Mouse (Mus musculus) heart, postnatal 25 days (tissue): ENCODE data around the gene Ufl1. TPM values are rescaled to one million over a fixed set of nuclear protein-coding genes. Genes with fewer than 3 reads are reported as not detected.
A peak's percentile ranks its signal among the peaks of the same experiment; 100 is the strongest.
"Not testable (repeated sequence)": the region's sequence is repeated elsewhere in the genome, so short reads cannot be mapped to it uniquely, and the experiment has no call there.

ENCODE experiments used
- DNase-seq: peaks from one replicate; pipeline ENCODE4 v3.0.0; 2022; ENCODE audit warnings: low spot score
- intact Hi-C: fragments of 180-260 bp; cut with DNase I; formaldehyde crosslinking; loops from one replicate; pipeline ENCODE4 v1.15.1; 2025
- total RNA-seq, 2 experiments: library from RNA; stranded (reverse); gene quantifications; 2 replicates each; pipeline ENCODE4 v1.2.3; 2021

Gene Ufl1
- 10 to 100 TPM; 25.1 to 29.1 TPM for total RNA-seq

DNA sequence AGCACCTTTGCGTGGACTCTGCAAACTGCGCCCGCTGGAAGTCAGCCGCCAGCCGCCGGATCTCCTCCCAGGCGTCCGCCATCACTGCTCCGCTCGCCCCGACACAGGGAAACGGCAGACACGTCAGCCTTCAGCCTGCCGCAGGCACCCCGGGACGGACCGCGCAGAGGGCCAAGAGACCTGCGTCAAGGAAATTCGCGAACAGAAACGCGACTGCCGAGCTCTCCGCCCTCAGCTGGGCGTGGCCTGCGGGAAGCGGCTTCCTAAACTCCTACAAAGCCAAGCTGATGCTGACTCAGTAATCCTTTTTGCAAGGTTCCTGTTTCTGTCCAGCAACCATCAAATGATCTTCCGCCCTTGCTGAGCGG is at the start of gene Ufl1:
Gene Ufl1, minus strand, starts transcription at position 151 of the 368 bp plus-strand sequence.
- peak; percentile 92 for DNase-seq
- intact Hi-C loops, result loop anchor here (10.0 kb wide), 2 partner anchors 387 to 787 kb away; partner anchors contain the start of genes Mms22l and Ndufaf4

DNA sequence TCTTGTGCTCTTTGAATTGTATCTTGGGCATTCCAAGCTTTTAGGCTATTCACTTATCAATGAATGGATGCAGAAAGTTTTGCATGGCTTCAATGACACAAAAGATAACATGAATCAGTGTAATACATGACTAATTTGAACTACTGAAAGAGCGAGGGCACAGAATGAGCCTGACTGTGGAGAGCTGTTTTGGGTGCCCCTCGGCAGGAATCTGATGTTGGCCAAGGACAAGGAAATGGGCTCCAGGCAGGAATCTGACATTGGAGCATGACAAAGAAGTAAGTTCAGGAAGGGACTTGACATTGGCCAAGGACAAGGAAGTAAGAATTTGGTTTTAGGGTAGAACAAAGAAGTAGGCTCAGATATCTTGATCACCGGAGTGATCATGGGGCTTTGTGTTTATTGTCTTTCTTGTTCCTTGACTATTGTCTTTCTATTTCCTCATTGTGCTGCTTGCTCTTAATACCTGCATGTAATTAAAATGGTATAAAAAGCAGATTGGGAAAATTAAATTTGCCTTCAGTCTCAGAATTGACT is 44.1 kb upstream of the Ufl1 start:
- DNase-seq, result no peak
- intact Hi-C loops, result no loop called here

DNA sequence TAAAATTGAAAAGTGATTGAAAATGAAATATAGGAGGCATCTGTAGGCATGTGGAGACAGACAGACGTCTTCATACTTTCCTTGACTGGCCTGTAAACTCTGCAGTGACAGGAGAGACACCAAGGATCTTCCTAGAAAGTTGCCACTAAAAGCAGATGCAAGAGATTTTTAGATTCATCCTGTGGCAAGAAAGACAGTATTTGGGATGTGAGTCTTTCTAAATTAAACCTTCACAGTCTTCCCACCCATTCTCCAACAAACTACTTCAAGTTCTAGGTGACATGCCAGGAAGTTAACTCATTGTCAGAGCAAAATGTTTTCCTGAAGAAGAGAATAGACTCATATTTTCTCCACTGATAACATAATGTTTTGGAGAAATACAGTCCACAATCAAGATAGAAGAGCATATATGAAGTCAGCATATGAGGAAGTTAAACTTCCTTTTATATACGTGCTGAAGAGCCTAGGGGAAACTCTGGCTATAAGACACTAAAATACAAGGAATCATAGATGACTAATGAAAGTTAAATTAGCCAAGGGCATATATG is 41.1 kb upstream of the Ufl1 start:
- DNase-seq, result no peak
- intact Hi-C loops, result no loop called here

GRCm38 (mm10) chr4:25313767-25314166 is 32.1 kb upstream of the Ufl1 start:
- DNase-seq, result no peak
- intact Hi-C loops, result no loop called here

- not testable (repeated sequence) for DNase-seq
- intact Hi-C loops, result loop anchor here (10.0 kb wide), 2 partner anchors 390 to 790 kb away; partner anchors contain the start of genes Mms22l and Ndufaf4
Measured at GRCm38 (mm10) chr4:25285002-25285401, 3.4 kb upstream of the Ufl1 start.

- intact Hi-C loops, result loop anchor here (10.0 kb wide), 2 partner anchors 386 to 786 kb away; partner anchors contain the start of genes Mms22l and Ndufaf4
- DNase-seq, result no peak
Measured at GRCm38 (mm10) chr4:25280938-25281670, 517 bp downstream of the Ufl1 start.

- DNase-seq, result no peak
Measured at GRCm38 (mm10) chr4:25272861-25273627, 8.6 kb downstream of the Ufl1 start.

DNA sequence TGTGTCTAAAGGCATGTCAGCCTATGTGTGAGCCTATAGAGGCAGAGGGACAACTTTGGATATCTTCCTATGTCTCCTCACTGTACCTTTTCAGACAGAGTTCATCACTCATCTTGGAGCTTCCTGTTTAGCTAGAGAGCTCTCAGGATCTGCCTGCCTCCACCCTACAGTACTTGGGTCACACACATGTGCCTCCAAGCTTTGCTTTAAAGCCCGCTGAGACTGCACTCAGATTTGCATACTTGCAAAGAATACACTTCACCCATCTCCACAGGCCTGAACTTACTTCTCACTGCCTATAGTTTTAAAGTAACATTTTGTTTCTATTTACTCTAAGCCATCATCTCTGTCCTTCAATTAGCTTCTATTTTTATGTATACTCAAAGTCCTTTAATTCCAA is 9.7 kb downstream of the Ufl1 start:
- no peak for DNase-seq
- intact Hi-C loops, result no loop called here

More at GRCm38 (mm10) chr4:25272861-25273627, 8.6 kb downstream of the Ufl1 start:
- intact Hi-C loops, result no loop called here

DNA sequence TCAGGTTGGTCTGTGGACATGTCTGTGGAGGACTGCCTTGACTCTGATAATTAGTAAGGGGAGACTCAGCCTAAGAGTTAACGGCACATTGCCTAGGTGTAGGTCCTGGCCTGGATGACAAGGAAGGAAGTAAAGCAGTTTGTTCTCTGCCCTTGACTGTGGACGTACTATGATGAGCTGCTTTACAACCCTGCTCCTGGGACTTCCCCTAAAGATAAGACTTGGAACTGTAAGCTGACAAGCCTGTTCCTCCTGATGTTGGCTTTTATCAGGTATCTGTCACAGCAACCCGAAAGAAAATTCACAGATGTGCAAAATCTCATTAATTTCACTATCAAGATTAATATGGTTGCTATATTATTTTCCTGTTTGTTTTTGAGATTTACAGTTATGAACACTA is 14.5 kb downstream of the Ufl1 start:
- DNase-seq, result no peak
- intact Hi-C loops, result no loop called here

- DNase-seq, result no peak
- intact Hi-C loops, result no loop called here
Measured at GRCm38 (mm10) chr4:25257822-25258398, 23.7 kb downstream of the Ufl1 start.

DNA sequence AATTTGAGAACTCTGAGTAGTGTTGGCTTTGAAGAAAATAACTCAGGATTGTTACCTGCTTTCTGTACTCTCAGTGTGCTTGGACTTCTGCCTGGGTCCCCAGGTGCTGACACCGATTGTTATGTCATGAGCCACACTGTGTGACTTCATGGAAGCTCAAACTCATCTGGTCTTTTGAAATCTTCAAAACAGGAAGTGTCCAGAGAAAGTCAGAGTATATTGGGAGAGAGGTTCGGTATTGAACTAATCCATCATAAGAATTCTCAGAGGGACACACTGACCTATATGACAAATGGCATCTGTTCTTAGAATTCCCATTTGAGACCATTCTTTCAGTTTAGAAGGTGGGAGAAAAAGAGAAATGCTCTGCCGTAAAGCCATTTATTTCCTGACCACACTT is 38.8 kb downstream of the Ufl1 start, which contains the start of gene Fhl5:
Gene Fhl5, minus strand, starts transcription at position 101 of the 400 bp plus-strand sequence.
- no peak for DNase-seq
- intact Hi-C loops, result no loop called here

DNA sequence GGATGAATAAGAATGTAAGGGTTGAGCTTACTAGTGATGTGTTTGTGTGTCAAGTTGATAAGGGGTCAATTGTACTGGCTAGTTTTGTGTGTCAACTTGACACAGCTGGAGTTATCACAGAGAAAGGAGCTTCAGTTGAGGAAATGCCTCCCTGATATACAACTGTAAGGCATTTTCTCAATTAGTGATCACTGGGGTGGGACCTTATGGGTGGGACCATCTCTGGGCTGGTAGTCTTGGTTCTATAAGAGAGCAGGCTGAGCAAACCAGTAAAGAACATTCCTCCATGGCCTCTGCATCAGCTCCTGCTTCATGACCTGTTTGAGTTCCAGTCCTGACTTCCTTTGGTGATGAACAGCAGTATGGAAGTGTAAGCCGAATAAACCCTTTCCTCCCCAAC is 46.0 kb downstream of the Ufl1 start:
- intact Hi-C loops, DNase-seq: not testable (repeated sequence)

DNA sequence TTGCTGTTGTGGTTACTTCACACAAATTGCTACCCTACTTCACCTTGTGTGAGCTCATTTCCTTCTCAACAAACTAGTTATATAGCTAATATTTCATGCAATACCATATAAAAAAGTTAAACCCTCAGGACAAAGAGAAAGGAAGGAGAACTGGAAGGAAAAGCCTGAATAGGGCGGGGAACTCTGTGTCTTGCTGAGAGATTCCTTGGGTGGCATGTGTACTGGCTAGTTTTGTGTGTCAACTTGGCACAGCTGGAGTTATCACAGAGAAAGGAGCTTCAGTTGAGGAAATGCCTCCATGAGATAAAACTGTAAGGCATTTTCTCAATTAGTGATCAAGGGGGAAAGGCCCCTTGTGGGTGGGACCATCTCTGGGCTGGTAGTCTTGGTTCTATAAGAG is 47.9 kb downstream of the Ufl1 start:
- intact Hi-C loops, DNase-seq: not testable (repeated sequence)

DNA sequence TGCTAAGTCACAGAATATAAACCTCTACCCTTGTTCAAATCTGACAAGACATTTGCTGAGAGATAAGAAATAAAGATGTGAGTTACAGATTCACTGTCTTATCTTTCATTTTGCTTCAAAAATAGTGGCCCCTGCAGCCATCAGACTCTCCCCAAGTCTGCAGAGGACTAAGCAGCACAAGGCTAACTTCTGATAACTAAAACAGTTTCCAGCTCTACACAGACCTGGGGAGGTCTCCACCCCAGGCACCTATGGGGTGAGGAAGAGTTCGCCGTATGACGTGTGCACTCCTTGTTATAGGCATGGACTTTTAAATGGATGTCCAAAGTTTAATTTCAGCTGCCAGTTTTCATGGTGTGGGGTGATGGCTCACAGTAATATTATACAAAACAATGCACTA is 49.1 kb downstream of the Ufl1 start:
- intact Hi-C loops, result no loop called here
- no peak for DNase-seq

- intact Hi-C loops, result no loop called here
- DNase-seq, result no peak
Measured at GRCm38 (mm10) chr4:25227527-25227926, 54.1 kb downstream of the Ufl1 start.

DNA sequence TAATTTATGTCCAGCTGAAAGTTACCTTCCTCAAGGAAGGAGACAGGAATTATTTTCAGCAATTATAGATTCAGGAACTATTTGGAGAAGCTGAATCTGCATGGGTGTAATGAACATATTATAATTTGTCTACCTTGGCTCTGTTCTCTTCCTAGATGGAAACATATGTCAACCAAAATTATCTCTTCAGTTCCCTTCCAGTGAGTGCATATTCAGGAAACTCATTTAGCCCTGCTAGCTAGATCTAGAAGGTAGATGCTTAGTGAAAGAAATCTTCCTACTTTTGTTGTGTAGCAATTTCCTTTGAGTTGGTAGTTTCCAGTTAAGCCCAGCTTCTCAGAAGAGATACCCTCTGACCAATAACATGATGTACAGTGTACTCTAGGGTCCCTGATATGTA is 59.7 kb downstream of the Ufl1 start:
- no peak for DNase-seq
- intact Hi-C loops, result no loop called here

DNA sequence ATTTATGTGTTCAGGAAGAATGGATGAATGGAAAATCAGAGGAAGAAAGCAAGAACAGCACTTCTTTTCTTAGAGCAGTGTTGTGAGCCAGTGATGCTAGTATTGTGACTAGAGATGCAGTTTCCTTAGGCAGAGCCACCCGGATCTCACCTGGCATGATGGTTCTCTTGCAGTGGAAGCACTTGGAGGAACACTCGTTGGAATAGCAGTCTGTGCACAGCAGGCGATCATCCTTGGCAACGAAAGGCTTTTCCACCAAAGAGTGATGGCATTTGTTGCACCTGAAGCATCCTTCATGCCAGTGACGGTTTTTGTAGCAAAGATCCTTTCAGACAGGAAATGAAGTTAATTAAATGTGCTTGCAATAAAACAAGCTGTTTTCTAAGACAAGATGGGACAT is 68.2 kb downstream of the Ufl1 start:
- intact Hi-C loops, result no loop called here
- no peak for DNase-seq

DNA sequence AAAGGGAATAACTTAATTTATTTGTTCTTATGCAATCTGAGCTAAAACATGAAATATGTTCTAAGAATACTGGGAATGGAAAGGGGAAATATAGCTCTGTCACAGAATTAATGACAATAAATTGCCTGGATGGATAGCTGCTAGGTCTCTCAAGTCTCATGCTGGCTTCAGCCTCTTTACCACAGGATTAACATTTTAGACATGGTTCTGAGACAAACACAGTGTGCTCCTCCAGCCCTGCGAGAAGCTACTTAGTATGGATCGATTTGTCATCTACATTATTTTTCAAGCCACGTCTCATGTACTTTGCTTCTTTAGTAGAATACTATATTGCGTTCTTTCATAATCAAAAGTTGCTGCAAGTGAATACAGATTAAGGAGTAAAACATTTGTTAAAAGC is 75.5 kb downstream of the Ufl1 start:
- intact Hi-C loops, result no loop called here
- no peak for DNase-seq
